Mouse (Mus musculus) heart, embryonic 16.5 days (tissue): ENCODE data around the gene Rpl13. TPM values are rescaled to one million over a fixed set of nuclear protein-coding genes. Genes with fewer than 3 reads are reported as not detected.
A peak's percentile ranks its signal among the peaks of the same experiment; 100 is the strongest.

ENCODE experiments used
- ATAC-seq: fragments of 200-750 bp; cut with Nextera tagmentation; replicated peaks from 2 replicates; pipeline ENCODE4 v1.8.0; 2017; ENCODE audit warnings: moderate number of reproducible peaks; ENCODE audit not compliant: insufficient read depth, low FRiP score; ENCODE audit errors: extremely low read depth
- H3K27ac ChIP-seq: fragments of 300-500 bp; sonication (generic); 2 replicates; pipeline ENCODE4 v1.5.1; 2014; ENCODE audit warnings: mild to moderate bottlenecking, low read length, control low read depth, moderate library complexity
- H3K27me3 ChIP-seq: fragments of 300-500 bp; sonication (generic); 2 replicates; pipeline ENCODE4 v1.6.1; 2014; ENCODE audit warnings: low read length, mixed read lengths; ENCODE audit not compliant: control insufficient read depth, insufficient read depth
- H3K36me3 ChIP-seq: fragments of 300-500 bp; sonication (generic); 2 replicates; pipeline ENCODE4 v1.6.1; 2014; ENCODE audit not compliant: control insufficient read depth, insufficient read depth
- H3K4me1 ChIP-seq: fragments of 300-500 bp; sonication (generic); 2 replicates; pipeline ENCODE4 v1.6.1; 2014; ENCODE audit warnings: low read length, mixed read lengths; ENCODE audit not compliant: control insufficient read depth, insufficient read depth
- H3K4me2 ChIP-seq: fragments of 300-500 bp; sonication (generic); 2 replicates; pipeline ENCODE4 v1.6.1; 2014; ENCODE audit warnings: low read depth, mild to moderate bottlenecking, control low read depth, low read length
- H3K4me3 ChIP-seq: fragments of 300-500 bp; sonication (generic); 2 replicates; pipeline ENCODE4 v1.5.1; 2014; ENCODE audit warnings: mild to moderate bottlenecking, control low read depth, low read length
- H3K9ac ChIP-seq: fragments of 300-500 bp; sonication (generic); 2 replicates; pipeline ENCODE4 v1.6.1; 2014; ENCODE audit warnings: low read length, control low read depth
- H3K9me3 ChIP-seq: fragments of 300-500 bp; sonication (generic); replicated peaks from 2 replicates; pipeline ENCODE4 v1.6.1; 2016; ENCODE audit warnings: low read length; ENCODE audit not compliant: control insufficient read depth
- WGBS: fragments of 180-500 bp; shearing (Covaris S2); extraction: QIAGEN DNeasy Blood & Tissue Kit; methylation state at CpG from one replicate; pipeline ENCODE4 v1.1.7; 2014; 5-methylcytosine and 5-hydroxymethylcytosine counted together
- polyA plus RNA-seq: library from polyadenylated mRNA; unstranded; fragments of >200 nt; fragmentation: Nextera tagmentation; extraction: Ambion mirVana; gene quantifications from 2 replicates; pipeline ENCODE4 v1.2.1, GENCODE M21; 2015

The Rpl13 gene
- polyA plus RNA-seq, 1 experiment from 2014 or later = 676 TPM

DNA sequence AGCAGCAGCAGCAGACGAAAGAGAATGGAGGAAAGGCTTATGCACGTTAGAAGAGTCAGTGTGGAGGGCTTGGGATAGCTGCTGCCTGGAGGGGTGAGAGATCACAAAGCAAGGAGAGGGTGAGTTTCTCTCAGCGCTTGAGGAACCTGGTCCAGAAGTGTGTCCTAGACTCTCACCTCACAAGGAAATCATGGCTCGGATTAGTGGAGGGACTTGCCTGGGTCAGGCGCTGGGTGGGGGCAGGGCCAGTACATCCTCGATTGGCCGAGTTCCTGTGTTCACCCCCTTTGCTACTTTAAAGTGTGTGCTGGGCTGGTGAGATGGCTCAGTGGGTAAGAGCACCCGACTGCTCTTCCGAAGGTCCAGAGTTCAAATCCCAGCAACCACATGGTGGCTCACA, 33.7 kb downstream of the Rpl13 start:
- H3K4me1 ChIP-seq = peaks cover 13% of the 10 kb centered on the region
- H3K9ac ChIP-seq = no peak overlapping the region
- no peak overlapping the region for H3K4me2 ChIP-seq
- H3K27ac ChIP-seq = no peak overlapping the region
- 57% methylated on average over 9 of the region's 9 CpGs for WGBS
- H3K27me3 ChIP-seq = no peaks in the 10 kb centered on the region
- H3K9me3 ChIP-seq = no peaks in the 10 kb centered on the region; the same call in 1 of the 2 replicates
- no peaks in the 10 kb centered on the region for H3K36me3 ChIP-seq
- ATAC-seq = no peak
- no peak overlapping the region for H3K4me3 ChIP-seq

DNA sequence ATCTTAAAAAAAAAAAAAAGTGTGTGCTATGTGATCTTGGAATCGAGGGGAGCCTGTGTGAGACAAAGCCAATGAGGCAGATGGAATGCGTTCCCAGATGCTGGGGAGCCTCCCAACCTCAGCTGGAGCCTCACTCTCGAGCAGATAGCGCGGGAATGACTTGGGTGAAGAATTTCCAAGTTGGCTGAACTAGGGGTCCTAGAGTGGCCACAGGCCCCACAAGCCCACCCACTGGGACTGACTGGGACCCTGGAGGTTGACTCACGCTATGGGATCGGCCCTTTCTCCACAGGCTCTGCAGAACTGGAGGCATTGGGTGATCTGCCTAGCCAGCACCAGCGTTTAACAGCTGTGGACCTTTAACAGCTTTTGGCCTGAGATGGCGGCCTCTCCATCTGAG, 34.1 kb downstream of the Rpl13 start:
- 74% methylated on average over 9 of the region's 9 CpGs for WGBS
- Histone ChIP-seq H3K4me1 (peaks cover 13% of the 10 kb centered on the region), H3K4me3 (no peak overlapping the region), H3K27me3 (no peaks in the 10 kb centered on the region), H3K36me3 (no peaks in the 10 kb centered on the region), H3K9me3 (no peaks in the 10 kb centered on the region; the same call in 1 of the 2 replicates), H3K27ac (no peak overlapping the region), H3K4me2 (no peak overlapping the region), H3K9ac (no peak overlapping the region)
- ATAC-seq = no peak

DNA sequence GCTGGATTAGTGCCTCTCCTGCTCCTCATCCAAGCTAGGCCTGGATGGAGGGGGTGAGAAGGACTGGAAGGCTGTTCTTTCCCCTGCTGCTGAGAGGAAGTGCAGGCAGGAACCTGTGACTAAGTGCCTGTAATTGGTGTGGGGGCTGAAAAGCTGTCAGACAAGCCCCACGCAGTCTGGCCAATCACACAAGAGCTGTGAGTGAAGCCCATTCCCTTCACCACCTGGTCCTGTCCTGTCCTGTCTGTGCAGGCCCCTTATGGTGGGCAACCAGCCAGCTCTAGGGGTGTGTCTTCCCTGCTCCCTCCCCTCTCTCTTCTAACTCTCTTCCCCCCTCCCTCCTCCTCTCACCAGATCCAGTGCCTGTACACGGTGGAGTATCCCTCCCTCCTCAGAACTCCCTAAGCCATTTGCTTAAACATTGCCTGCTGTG, 35.5 kb downstream of the Rpl13 start:
- H3K4me3 ChIP-seq = no peak overlapping the region
- H3K9me3 ChIP-seq = no peaks in the 10 kb centered on the region; the same call in 1 of the 2 replicates
- peak overlapping the region; percentile 66 for H3K27ac ChIP-seq
- peaks cover 21% of the 10 kb centered on the region for H3K4me1 ChIP-seq
- 4% methylated on average over 2 of the region's 2 CpGs for WGBS
- no peaks in the 10 kb centered on the region for H3K27me3 ChIP-seq
- H3K4me2 ChIP-seq = no peak overlapping the region
- peak overlapping the region; percentile 42 for H3K9ac ChIP-seq
- ATAC-seq = peak; percentile 72
- no peaks in the 10 kb centered on the region for H3K36me3 ChIP-seq

DNA sequence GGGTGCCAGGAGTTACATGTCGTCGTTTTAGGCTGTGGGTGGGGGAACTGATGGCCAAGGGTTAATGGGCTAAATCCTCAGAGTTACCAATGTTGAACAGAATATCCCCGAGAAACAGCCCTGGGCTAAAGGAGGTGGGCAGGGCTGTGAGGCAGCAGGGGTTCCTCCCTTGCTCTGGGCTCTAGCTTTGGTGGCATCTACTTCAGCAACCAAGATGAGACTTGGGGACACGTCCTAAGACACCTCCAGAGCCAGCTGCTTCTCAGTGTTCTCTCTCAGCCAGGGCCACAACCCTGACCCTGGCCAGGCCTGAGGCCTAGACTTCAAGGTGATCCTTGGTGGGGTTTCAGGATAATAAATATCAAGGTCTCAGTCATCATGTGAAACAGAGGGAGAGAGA, 36.6 kb downstream of the Rpl13 start:
- no peak for ATAC-seq
- Histone ChIP-seq H3K9me3 (no peaks in the 10 kb centered on the region), H3K4me3 (no peak overlapping the region), H3K27ac (no peak overlapping the region), H3K4me1 (peaks cover 21% of the 10 kb centered on the region), H3K9ac (no peak overlapping the region), H3K36me3 (no peaks in the 10 kb centered on the region), H3K27me3 (no peaks in the 10 kb centered on the region), H3K4me2 (no peak overlapping the region)
- 59% methylated on average over 4 of the region's 4 CpGs for WGBS

DNA sequence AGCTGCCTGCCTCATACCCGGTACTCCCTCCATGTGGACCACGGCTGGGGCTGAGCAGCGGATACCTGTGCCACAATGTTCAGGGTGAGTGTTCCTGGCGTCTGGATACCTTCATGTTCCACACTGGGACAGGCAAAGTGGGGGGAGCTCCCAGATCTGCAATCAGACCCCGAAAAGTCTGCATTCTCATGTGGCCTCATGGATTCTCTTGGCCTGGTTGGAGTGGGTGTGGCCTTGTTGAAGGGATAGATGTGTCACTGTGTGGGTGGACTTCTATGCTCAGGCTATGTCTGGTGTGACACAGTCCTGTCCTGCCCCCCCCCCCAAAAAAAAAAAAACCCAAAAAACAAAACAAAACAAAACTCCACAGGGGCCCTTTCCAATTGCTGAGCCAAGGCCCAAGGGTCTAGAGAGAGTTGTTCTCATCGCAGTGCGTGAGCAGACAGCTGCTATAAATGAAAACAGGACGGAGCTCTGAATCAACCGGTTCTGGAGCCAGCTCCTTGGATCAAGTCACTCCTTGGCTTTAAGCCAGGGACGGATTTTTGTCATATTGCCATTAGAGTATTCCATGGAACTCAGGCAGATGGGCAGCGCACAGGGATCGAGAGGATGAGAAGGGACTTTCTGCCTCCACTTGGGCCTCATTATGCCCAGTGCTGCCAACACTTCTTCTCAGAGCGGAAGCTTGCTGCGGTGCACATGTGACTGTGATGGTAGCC, 39.8 kb downstream of the Rpl13 start:
- H3K4me1 ChIP-seq = peaks cover 19% of the 10 kb centered on the region
- no peak overlapping the region for H3K4me3 ChIP-seq
- H3K9me3 ChIP-seq = no peaks in the 10 kb centered on the region
- no peaks in the 10 kb centered on the region for H3K27me3 ChIP-seq
- peak overlapping the region; percentile 82 for H3K27ac ChIP-seq
- no peaks in the 10 kb centered on the region for H3K36me3 ChIP-seq
- no peak overlapping the region for H3K9ac ChIP-seq
- ATAC-seq = peak; percentile 66; the same call in 1 of the 2 replicates
- no peak overlapping the region for H3K4me2 ChIP-seq
- 49% methylated on average over 14 of the region's 14 CpGs for WGBS

DNA sequence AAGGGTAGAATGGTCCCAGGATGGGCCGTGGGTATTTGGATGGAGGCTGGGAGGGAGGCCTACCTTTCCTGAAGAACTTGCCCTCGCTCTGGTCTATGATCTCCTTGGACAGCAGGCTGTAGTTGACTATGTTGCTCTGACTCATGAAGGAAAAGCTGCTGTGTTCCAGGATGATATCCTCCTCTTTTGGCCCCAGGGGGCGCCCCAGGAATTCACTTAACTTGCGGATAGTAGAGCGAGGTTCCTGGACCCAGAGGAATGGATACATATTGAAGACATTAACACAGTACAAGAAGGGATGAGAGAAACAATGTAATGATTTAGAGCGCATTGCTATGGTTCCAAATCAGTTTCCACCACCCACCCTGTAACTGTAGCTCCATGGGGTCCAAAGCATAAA, 43.1 kb downstream of the Rpl13 start:
- no peak for ATAC-seq
- WGBS = 52% methylated on average over 6 of the region's 6 CpGs
- Histone ChIP-seq H3K4me2 (no peak overlapping the region), H3K9me3 (no peaks in the 10 kb centered on the region), H3K9ac (no peak overlapping the region), H3K27ac (no peak overlapping the region), H3K4me1 (peaks cover 8% of the 10 kb centered on the region), H3K36me3 (no peaks in the 10 kb centered on the region), H3K27me3 (no peaks in the 10 kb centered on the region), H3K4me3 (no peak overlapping the region)

DNA sequence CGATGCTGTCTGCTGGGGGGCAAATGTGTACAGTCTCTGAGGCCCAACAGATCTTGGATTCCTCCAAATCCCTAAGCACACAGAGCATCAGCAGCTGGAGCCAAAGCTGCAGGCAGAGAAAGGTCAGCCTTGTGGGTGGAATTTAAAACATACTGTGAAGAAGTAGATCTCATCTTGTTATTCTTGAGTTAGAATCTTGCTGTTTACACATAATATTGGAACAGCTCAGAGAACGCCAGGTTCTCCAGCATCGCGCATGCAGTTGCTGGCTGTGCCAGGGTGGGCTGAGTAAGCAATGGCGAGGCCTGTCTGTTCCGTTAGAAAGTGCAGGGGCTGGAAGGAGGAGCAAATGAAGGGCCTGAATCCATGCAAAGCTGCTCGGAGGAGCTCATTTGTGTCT, 44.2 kb downstream of the Rpl13 start:
- Histone ChIP-seq H3K36me3 (no peaks in the 10 kb centered on the region), H3K4me3 (no peak overlapping the region), H3K9me3 (no peaks in the 10 kb centered on the region), H3K4me1 (peaks cover 8% of the 10 kb centered on the region), H3K27me3 (no peaks in the 10 kb centered on the region), H3K9ac (no peak overlapping the region), H3K4me2 (no peak overlapping the region), H3K27ac (no peak overlapping the region)
- ATAC-seq = no peak
- 73% methylated on average over 7 of the region's 7 CpGs for WGBS

DNA sequence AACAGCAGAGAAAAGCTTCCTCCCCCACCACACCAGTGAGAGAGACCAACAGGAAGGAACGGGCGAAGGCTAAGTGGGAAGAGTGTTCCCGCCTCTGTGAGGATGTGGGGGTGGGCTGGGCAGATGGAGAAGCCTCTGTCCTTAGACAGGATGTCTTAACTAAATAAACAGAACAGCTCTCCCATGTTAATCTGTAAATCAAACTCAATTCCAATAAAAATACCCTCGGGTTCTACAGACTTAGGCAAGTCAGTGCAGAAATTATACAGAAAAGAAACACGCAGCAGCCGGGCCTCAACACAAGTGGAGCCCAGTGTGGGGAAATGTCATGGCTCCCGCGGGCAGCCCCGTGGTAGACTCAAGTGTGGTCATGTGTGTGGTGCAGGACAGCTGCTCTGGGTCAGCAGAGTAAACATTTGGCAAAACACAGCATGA, 48.6 kb downstream of the Rpl13 start:
- Histone ChIP-seq H3K9ac (no peak overlapping the region), H3K4me1 (no peaks in the 10 kb centered on the region), H3K9me3 (no peaks in the 10 kb centered on the region), H3K36me3 (no peaks in the 10 kb centered on the region), H3K4me3 (no peak overlapping the region), H3K4me2 (no peak overlapping the region), H3K27me3 (no peaks in the 10 kb centered on the region), H3K27ac (peak overlapping the region; percentile 71)
- 55% methylated on average over 9 of the region's 9 CpGs for WGBS
- ATAC-seq = peak; percentile 69
